Mouse (Mus musculus): ENCODE data around the gene Btbd35f2.
"Not testable (repeated sequence)": the region's sequence is repeated elsewhere in the genome, so short reads cannot be mapped to it uniquely, and the experiment has no call there.

Btbd35f2 gene

GRCm38 (mm10) chrX:32278094-32278493, at the start of gene Btbd35f2:
Btbd35f2 (plus strand) TSS chrX:32278394.
- not testable (repeated sequence) for DNase-seq (ENCODE audit: low spot score)

All from lung, postnatal 25 days (tissue).